Mouse (Mus musculus) embryonic facial prominence, embryonic 15.5 days (tissue): ENCODE results near the gene Nacad. TPM values are rescaled to one million over a fixed set of nuclear protein-coding genes. Genes with fewer than 3 reads are reported as not detected.

Experiments used
- ATAC-seq: fragments of 200-750 bp; cut with Nextera tagmentation; 2 replicates; pipeline ENCODE4 v1.8.0; 2017; ENCODE audit warnings: low read depth, moderate TSS enrichment; ENCODE audit not compliant: insufficient number of reproducible peaks, low FRiP score, low TSS enrichment
- H3K27ac ChIP-seq: fragments of 300-500 bp; sonication (generic); replicated peaks from 2 replicates; pipeline ENCODE4 v1.5.1; 2015; ENCODE audit warnings: mild to moderate bottlenecking, inconsistent platforms
- H3K27me3 ChIP-seq: fragments of 300-500 bp; sonication (generic); 2 replicates; pipeline ENCODE4 v1.6.1; 2015; ENCODE audit warnings: inconsistent platforms
- H3K36me3 ChIP-seq: fragments of 300-500 bp; sonication (generic); 2 replicates; pipeline ENCODE4 v1.6.1; 2015; ENCODE audit warnings: mild to moderate bottlenecking, inconsistent platforms
- H3K4me1 ChIP-seq: fragments of 300-500 bp; sonication (generic); 2 replicates; pipeline ENCODE4 v1.6.1; 2015; ENCODE audit warnings: inconsistent platforms
- H3K4me2 ChIP-seq: fragments of 300-500 bp; sonication (generic); replicated peaks from 2 replicates; pipeline ENCODE4 v1.6.1; 2015; ENCODE audit warnings: mild to moderate bottlenecking, inconsistent platforms
- H3K4me3 ChIP-seq: fragments of 300-500 bp; sonication (generic); replicated peaks from 2 replicates; pipeline ENCODE4 v1.5.1; 2015; ENCODE audit warnings: mild to moderate bottlenecking, inconsistent platforms
- H3K9ac ChIP-seq: fragments of 300-500 bp; sonication (generic); 2 replicates; pipeline ENCODE4 v1.6.1; 2015; ENCODE audit warnings: inconsistent platforms
- H3K9me3 ChIP-seq: fragments of 300-500 bp; sonication (generic); replicated peaks from 2 replicates; pipeline ENCODE4 v1.6.1; 2016; ENCODE audit warnings: inconsistent platforms
- WGBS: fragments of 180-500 bp; shearing (Covaris S2); methylation state at CpG from one replicate; pipeline ENCODE4 v1.1.7; 2015; 5-methylcytosine and 5-hydroxymethylcytosine counted together
- polyA plus RNA-seq: library from polyadenylated mRNA; unstranded; fragments of >200 nt; fragmentation: Nextera tagmentation; extraction: Ambion mirVana; gene quantifications from 2 replicates; pipeline ENCODE4 v1.2.1, GENCODE M21; 2015

The Nacad gene
- polyA plus RNA-seq, 1 experiment from 2014 or later: 2.2 TPM

- Histone ChIP-seq H3K27me3 (no peaks in the 10 kb centered on the region), H3K4me3 (no peak overlapping the region), H3K4me2 (no peak overlapping the region), H3K36me3 (peaks cover 13% of the 10 kb centered on the region), H3K9ac (no peak overlapping the region), H3K9me3 (no peaks in the 10 kb centered on the region), H3K27ac (no peak overlapping the region), H3K4me1 (peaks cover 24% of the 10 kb centered on the region)
- WGBS: 81% methylated on average over 4 of the region's 4 CpGs
- no peak for ATAC-seq
Observed at GRCm38 (mm10) chr11:6627731-6628130, 21.9 kb upstream of the Nacad start.

- Histone ChIP-seq H3K27ac (peak overlapping the region; percentile 91), H3K4me2 (peak overlapping the region; percentile 85), H3K4me1 (peaks cover 24% of the 10 kb centered on the region), H3K9ac (peak overlapping the region; percentile 71), H3K27me3 (no peaks in the 10 kb centered on the region), H3K9me3 (no peaks in the 10 kb centered on the region), H3K4me3 (peak overlapping the region; percentile 88), H3K36me3 (peaks cover 26% of the 10 kb centered on the region)
- WGBS: 14% methylated on average over 16 of the region's 16 CpGs
- no peak for ATAC-seq
Observed at GRCm38 (mm10) chr11:6626388-6626772, 20.5 kb upstream of the Nacad start.

GRCm38 (mm10) chr11:6625478-6626387 is 19.9 kb upstream of the Nacad start, which contains the start of gene Tbrg4:
Tbrg4 (minus strand) TSS chr11:6626067.
- peak within 1 kb of the TSS; percentile 71 for H3K9ac ChIP-seq
- under 1% methylated on average over 66 of the region's 66 CpGs for WGBS
- peak within 1 kb of the TSS; percentile 88 for H3K4me3 ChIP-seq
- peak; percentile 92 for ATAC-seq
- H3K27ac ChIP-seq: peak within 1 kb of the TSS; percentile 91
- H3K4me2 ChIP-seq: peak within 1 kb of the TSS; percentile 85
- H3K9me3 ChIP-seq: no peaks in the 10 kb centered on the region
- H3K27me3 ChIP-seq: no peaks in the 10 kb centered on the region
- H3K4me1 ChIP-seq: peaks cover 24% of the 10 kb centered on the region
- H3K36me3 ChIP-seq: peaks cover 32% of the 10 kb centered on the region

GRCm38 (mm10) chr11:6624619-6625382 is 18.9 kb upstream of the Nacad start:
- H3K4me3 ChIP-seq: peak overlapping the region; percentile 88
- H3K27ac ChIP-seq: no peak overlapping the region
- no peak for ATAC-seq
- 64% methylated on average over 14 of the region's 14 CpGs for WGBS
- peak overlapping the region; percentile 23; the same call in 1 of the 2 replicates for H3K9ac ChIP-seq
- H3K4me2 ChIP-seq: peak overlapping the region; percentile 85
- no peaks in the 10 kb centered on the region for H3K9me3 ChIP-seq
- peaks cover 24% of the 10 kb centered on the region for H3K4me1 ChIP-seq
- peaks cover 42% of the 10 kb centered on the region for H3K36me3 ChIP-seq
- H3K27me3 ChIP-seq: no peaks in the 10 kb centered on the region

- no peaks in the 10 kb centered on the region for H3K27me3 ChIP-seq
- peaks cover 53% of the 10 kb centered on the region for H3K36me3 ChIP-seq
- H3K27ac ChIP-seq: no peak overlapping the region
- no peaks in the 10 kb centered on the region for H3K9me3 ChIP-seq
- H3K4me2 ChIP-seq: no peak overlapping the region
- H3K4me1 ChIP-seq: peaks cover 24% of the 10 kb centered on the region
- no peak for ATAC-seq
- 91% methylated on average over 10 of the region's 10 CpGs for WGBS
- no peak overlapping the region for H3K4me3 ChIP-seq
- H3K9ac ChIP-seq: no peak overlapping the region
Observed at GRCm38 (mm10) chr11:6623704-6624103, 17.9 kb upstream of the Nacad start.

- peaks cover 79% of the 10 kb centered on the region for H3K36me3 ChIP-seq
- no peak overlapping the region for H3K4me3 ChIP-seq
- no peak overlapping the region for H3K27ac ChIP-seq
- H3K9me3 ChIP-seq: no peaks in the 10 kb centered on the region
- no peak overlapping the region for H3K9ac ChIP-seq
- no peak for ATAC-seq
- H3K4me1 ChIP-seq: no peaks in the 10 kb centered on the region
- no peak overlapping the region for H3K4me2 ChIP-seq
- no peaks in the 10 kb centered on the region for H3K27me3 ChIP-seq
- WGBS: 92% methylated on average over 12 of the region's 12 CpGs
Observed at GRCm38 (mm10) chr11:6615250-6616205, 9.7 kb upstream of the Nacad start.

GRCm38 (mm10) chr11:6605021-6605481 is 802 bp downstream of the Nacad start:
- no peaks in the 10 kb centered on the region for H3K36me3 ChIP-seq
- no peak overlapping the region for H3K9ac ChIP-seq
- H3K4me3 ChIP-seq: peak overlapping the region; percentile 41
- no peak for ATAC-seq
- no peak overlapping the region for H3K27ac ChIP-seq
- peaks cover 28% of the 10 kb centered on the region for H3K4me1 ChIP-seq
- peak overlapping the region; percentile 65 for H3K4me2 ChIP-seq
- H3K27me3 ChIP-seq: peaks cover 34% of the 10 kb centered on the region
- WGBS: 12% methylated on average over 13 of the region's 13 CpGs
- no peaks in the 10 kb centered on the region for H3K9me3 ChIP-seq

DNA sequence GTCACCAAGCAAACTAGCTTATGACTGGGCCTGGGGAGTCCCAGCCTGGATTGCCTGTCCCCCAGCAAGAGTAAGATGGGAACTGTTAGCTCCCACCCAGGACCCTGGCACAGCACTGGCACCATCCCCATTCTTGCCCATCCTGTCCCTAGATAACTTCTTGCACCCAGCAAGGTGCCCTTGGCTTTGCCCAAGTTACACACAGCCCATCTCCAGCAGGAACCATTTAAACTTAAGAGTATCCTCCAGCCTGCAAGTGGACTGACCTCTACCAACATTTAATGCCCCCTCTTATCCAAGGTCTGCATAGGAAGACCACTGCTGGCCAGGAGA is 1.3 kb downstream of the Nacad start:
- Histone ChIP-seq H3K27ac (no peak overlapping the region), H3K36me3 (no peaks in the 10 kb centered on the region), H3K4me3 (no peak overlapping the region), H3K9ac (no peak overlapping the region), H3K4me1 (peaks cover 28% of the 10 kb centered on the region), H3K4me2 (peak overlapping the region; percentile 65), H3K27me3 (peaks cover 34% of the 10 kb centered on the region), H3K9me3 (no peaks in the 10 kb centered on the region)
- no peak for ATAC-seq

- Histone ChIP-seq H3K4me3 (no peak overlapping the region), H3K4me2 (peak overlapping the region; percentile 65), H3K27me3 (peaks cover 34% of the 10 kb centered on the region), H3K36me3 (no peaks in the 10 kb centered on the region), H3K4me1 (peaks cover 33% of the 10 kb centered on the region), H3K9me3 (no peaks in the 10 kb centered on the region), H3K9ac (no peak overlapping the region), H3K27ac (no peak overlapping the region)
- ATAC-seq: peak; percentile 52
- 5% methylated on average over 12 of the region's 12 CpGs for WGBS
Observed at GRCm38 (mm10) chr11:6603887-6604603, 1.8 kb downstream of the Nacad start.

GRCm38 (mm10) chr11:6603224-6603623 is 2.6 kb downstream of the Nacad start:
- Histone ChIP-seq H3K27me3 (peaks cover 34% of the 10 kb centered on the region), H3K27ac (no peak overlapping the region), H3K4me2 (no peak overlapping the region), H3K9me3 (no peaks in the 10 kb centered on the region), H3K4me1 (peaks cover 41% of the 10 kb centered on the region), H3K9ac (no peak overlapping the region), H3K36me3 (peaks cover 3% of the 10 kb centered on the region; the same call in 1 of the 2 replicates), H3K4me3 (no peak overlapping the region)
- no peak for ATAC-seq
- WGBS: 79% methylated on average over 9 of the region's 9 CpGs
